Mouse (Mus musculus): ENCODE measurements around the gene Hip1r.

- TF ChIP-seq POLR2A (IDR thresholded peaks at IDR 0.05; ENCODE audit: extremely low read depth, insufficient read depth, low read length) (no peak), CTCF (IDR thresholded peaks at IDR 0.05; ENCODE audit: low read depth, low read length) (no peak)
Measured at GRCm38 (mm10) chr5:123977231-123977630, 3.8 kb downstream of the Hip1r start.

Measured in liver, adult 2 months (tissue).